Mouse (Mus musculus): ENCODE results near the gene Mief1.

- TF ChIP-seq CTCF (IDR thresholded peaks at IDR 0.05; ENCODE audit: extremely low read depth, insufficient read depth, low read length) (no peak), POLR2A (IDR thresholded peaks at IDR 0.05; ENCODE audit: extremely low read depth, insufficient read depth, low read length) (no peak)
These were observed 19.7 kb downstream of the Mief1 start for GRCm38 (mm10) chr15:80253530-80253929.
